Mouse (Mus musculus) mouse trophoblast stem cell (cell line): ENCODE measurements around the gene Adprh.

Source experiments
- in situ Hi-C, 2 experiments: fragments of 300-500 bp; cut with MseI, MboI; formaldehyde crosslinking; loops; 2 replicates in 1 of 2; 3 replicates in 1 of 2; pipeline ENCODE4 v1.15.1; 2025

Adprh gene

GRCm38 (mm10) chr16:38443721-38444464 is 8.6 kb downstream of the Adprh start:
- in situ Hi-C loops: no loop called here

GRCm38 (mm10) chr16:38442216-38442615 is 10.3 kb downstream of the Adprh start:
- in situ Hi-C loops: no loop called here

- in situ Hi-C loops: no loop called here
These were observed 10.9 kb downstream of the Adprh start for GRCm38 (mm10) chr16:38441611-38442010.

GRCm38 (mm10) chr16:38440403-38440802 is 12.1 kb downstream of the Adprh start:
- in situ Hi-C loops: no loop called here

- in situ Hi-C loops: no loop called here
These were observed 13.3 kb downstream of the Adprh start for GRCm38 (mm10) chr16:38439190-38439589.

GRCm38 (mm10) chr16:38434295-38434795 is 18.2 kb downstream of the Adprh start:
- in situ Hi-C loops: no loop called here

GRCm38 (mm10) chr16:38433514-38433913 is 19.0 kb downstream of the Adprh start:
- in situ Hi-C loops: no loop called here

GRCm38 (mm10) chr16:38432498-38433425 is 19.7 kb downstream of the Adprh start, which contains the start of gene Pla1a:
Gene Pla1a, minus strand, starts transcription at chr16:38433145.
- in situ Hi-C loops: no loop called here

GRCm38 (mm10) chr16:38431446-38432185 is 20.9 kb downstream of the Adprh start:
- in situ Hi-C loops: no loop called here

GRCm38 (mm10) chr16:38425799-38426198 is 26.7 kb downstream of the Adprh start:
- in situ Hi-C loops: no loop called here

- in situ Hi-C loops: no loop called here
These were observed 27.1 kb downstream of the Adprh start for GRCm38 (mm10) chr16:38425374-38425773.

GRCm38 (mm10) chr16:38414953-38415352 is 37.5 kb downstream of the Adprh start:
- in situ Hi-C loops: no loop called here

GRCm38 (mm10) chr16:38408416-38408815 is 44.1 kb downstream of the Adprh start:
- in situ Hi-C loops: no loop called here

- in situ Hi-C loops: no loop called here
These were observed 44.9 kb downstream of the Adprh start for GRCm38 (mm10) chr16:38407584-38407983.

GRCm38 (mm10) chr16:38406708-38407107 is 45.8 kb downstream of the Adprh start:
- in situ Hi-C loops: no loop called here

- in situ Hi-C loops: no loop called here
These were observed 46.2 kb downstream of the Adprh start for GRCm38 (mm10) chr16:38406293-38406692.

GRCm38 (mm10) chr16:38403639-38404038 is 48.9 kb downstream of the Adprh start:
- in situ Hi-C loops: no loop called here

GRCm38 (mm10) chr16:38401468-38401867 is 51.0 kb downstream of the Adprh start:
- in situ Hi-C loops: no loop called here

- in situ Hi-C loops: no loop called here
These were observed 52.1 kb downstream of the Adprh start for GRCm38 (mm10) chr16:38400311-38400960.

- in situ Hi-C loops: no loop called here
These were observed 52.8 kb downstream of the Adprh start for GRCm38 (mm10) chr16:38399531-38400231.

GRCm38 (mm10) chr16:38399076-38399475 is 53.4 kb downstream of the Adprh start:
- in situ Hi-C loops: no loop called here
